Mouse (Mus musculus): ENCODE measurements around the gene Sez6l2. TPM values are rescaled to one million over a fixed set of nuclear protein-coding genes. Genes with fewer than 3 reads are reported as not detected.

Gene Sez6l2
- polyA plus RNA-seq, 1 experiment from 2014 or later, result 30.6 TPM

GRCm38 (mm10) chr7:126950647-126951615 lies 568 bp downstream of the Sez6l2 start:
- peak; percentile 7; the same call in 1 of the 2 replicates for ATAC-seq
- Histone ChIP-seq H3K27ac (ENCODE audit: low read length) (peak overlapping the region; percentile 87), H3K4me3 (replicated peaks; ENCODE audit: low read length) (peak overlapping the region; percentile 62), H3K36me3 (ENCODE audit: control insufficient read depth, insufficient read depth) (peaks cover 6% of the 10 kb centered on the region; the same call in 1 of the 2 replicates), H3K9me3 (ENCODE audit: control insufficient read depth, low read length) (no peaks in the 10 kb centered on the region), H3K9ac (replicated peaks; ENCODE audit: low read depth, low read length) (peak overlapping the region; percentile 76), H3K4me2 (ENCODE audit: low read length) (peak overlapping the region; percentile 89), H3K27me3 (replicated peaks; ENCODE audit: control insufficient read depth, insufficient read depth, low read length) (0 out of 2 replicates have a peak, but pooled peaks cover 2% of the 10 kb centered on the region), H3K4me1 (replicated peaks; ENCODE audit: control insufficient read depth, insufficient read depth, low read length) (peaks cover 39% of the 10 kb centered on the region)
- WGBS, result 3% methylated on average over 26 of the region's 26 CpGs

- ATAC-seq, result no peak
- peak overlapping the region; percentile 62 for H3K4me3 ChIP-seq (replicated peaks; ENCODE audit: low read length)
- peaks cover 4% of the 10 kb centered on the region; the same call in 1 of the 2 replicates for H3K36me3 ChIP-seq (ENCODE audit: control insufficient read depth, insufficient read depth)
- no peaks in the 10 kb centered on the region for H3K9me3 ChIP-seq (ENCODE audit: control insufficient read depth, low read length)
- H3K27ac ChIP-seq (ENCODE audit: low read length), result no peak overlapping the region
- H3K27me3 ChIP-seq (replicated peaks; ENCODE audit: control insufficient read depth, insufficient read depth, low read length), result 0 out of 2 replicates have a peak, but pooled peaks cover 2% of the 10 kb centered on the region
- 24% methylated on average over 4 of the region's 4 CpGs for WGBS
- H3K4me2 ChIP-seq (ENCODE audit: low read length), result peak overlapping the region; percentile 89
- H3K4me1 ChIP-seq (replicated peaks; ENCODE audit: control insufficient read depth, insufficient read depth, low read length), result peaks cover 39% of the 10 kb centered on the region
- peak overlapping the region; percentile 76 for H3K9ac ChIP-seq (replicated peaks; ENCODE audit: low read depth, low read length)
These were observed 1.4 kb downstream of the Sez6l2 start for GRCm38 (mm10) chr7:126951741-126952140.

DNA sequence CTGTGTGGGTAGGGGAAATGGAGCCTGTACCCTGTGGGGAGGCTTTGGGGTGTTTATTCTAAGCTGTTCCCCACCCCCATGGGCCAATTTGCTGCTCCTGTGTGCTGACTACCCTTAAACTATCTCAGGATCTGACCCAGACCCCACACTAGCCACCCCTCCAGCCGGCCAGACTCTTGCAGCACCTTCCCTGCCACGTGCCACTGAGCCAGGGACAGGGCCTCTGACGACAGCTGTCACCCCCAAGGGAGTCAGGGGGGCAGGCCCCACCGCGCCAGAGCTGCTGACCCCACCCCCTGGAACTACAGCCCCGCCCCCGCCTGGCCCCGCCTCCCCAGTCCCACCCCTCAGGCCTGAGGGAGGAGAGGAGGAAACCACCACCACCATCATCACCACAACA lies 2.3 kb downstream of the Sez6l2 start:
- Histone ChIP-seq H3K36me3 (ENCODE audit: control insufficient read depth, insufficient read depth) (peaks cover 4% of the 10 kb centered on the region; the same call in 1 of the 2 replicates), H3K27ac (ENCODE audit: low read length) (no peak overlapping the region), H3K9me3 (ENCODE audit: control insufficient read depth, low read length) (no peaks in the 10 kb centered on the region), H3K4me1 (replicated peaks; ENCODE audit: control insufficient read depth, insufficient read depth, low read length) (peaks cover 38% of the 10 kb centered on the region), H3K9ac (replicated peaks; ENCODE audit: low read depth, low read length) (peak overlapping the region; percentile 33), H3K4me3 (replicated peaks; ENCODE audit: low read length) (0 out of 2 replicates have a peak overlapping the region, but pooled peaks have one; percentile 62), H3K4me2 (ENCODE audit: low read length) (peak overlapping the region; percentile 89), H3K27me3 (replicated peaks; ENCODE audit: control insufficient read depth, insufficient read depth, low read length) (0 out of 2 replicates have a peak, but pooled peaks cover 2% of the 10 kb centered on the region)
- no peak for ATAC-seq
- WGBS, result 5% methylated on average over 8 of the region's 8 CpGs

GRCm38 (mm10) chr7:126955125-126955524 lies 4.8 kb downstream of the Sez6l2 start:
- Histone ChIP-seq H3K4me3 (replicated peaks; ENCODE audit: low read length) (no peak overlapping the region), H3K36me3 (ENCODE audit: control insufficient read depth, insufficient read depth) (peaks cover 7% of the 10 kb centered on the region), H3K27me3 (replicated peaks; ENCODE audit: control insufficient read depth, insufficient read depth, low read length) (0 out of 2 replicates have a peak, but pooled peaks cover 2% of the 10 kb centered on the region), H3K4me2 (ENCODE audit: low read length) (no peak overlapping the region), H3K9me3 (ENCODE audit: control insufficient read depth, low read length) (no peaks in the 10 kb centered on the region), H3K27ac (ENCODE audit: low read length) (no peak overlapping the region), H3K4me1 (replicated peaks; ENCODE audit: control insufficient read depth, insufficient read depth, low read length) (peaks cover 23% of the 10 kb centered on the region), H3K9ac (replicated peaks; ENCODE audit: low read depth, low read length) (no peak overlapping the region)
- WGBS, result 52% methylated on average over 3 of the region's 3 CpGs
- no peak for ATAC-seq

DNA sequence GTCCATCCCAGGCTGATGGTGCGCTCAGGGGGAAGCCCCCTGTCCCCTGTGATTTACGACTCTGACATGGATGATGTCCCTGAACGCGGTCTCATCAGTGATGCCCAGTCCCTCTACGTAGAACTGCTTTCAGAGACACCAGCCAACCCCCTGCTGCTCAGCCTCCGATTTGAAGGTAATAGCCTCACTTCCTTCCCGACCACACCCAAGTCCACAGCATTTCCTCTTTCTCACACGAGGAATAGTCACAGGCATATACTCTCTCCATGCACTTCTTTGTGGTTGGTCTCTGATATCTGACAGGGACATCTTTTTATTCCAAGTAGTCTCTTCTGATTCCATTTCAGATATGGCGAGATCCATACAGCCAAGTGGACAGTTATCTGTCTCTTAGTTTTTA lies 9.4 kb downstream of the Sez6l2 start:
- ATAC-seq, result no peak
- no peaks in the 10 kb centered on the region for H3K4me1 ChIP-seq (replicated peaks; ENCODE audit: control insufficient read depth, insufficient read depth, low read length)
- H3K36me3 ChIP-seq (ENCODE audit: control insufficient read depth, insufficient read depth), result peaks cover 10% of the 10 kb centered on the region
- no peak overlapping the region for H3K27ac ChIP-seq (ENCODE audit: low read length)
- no peak overlapping the region for H3K9ac ChIP-seq (replicated peaks; ENCODE audit: low read depth, low read length)
- 0 out of 2 replicates have a peak, but pooled peaks cover 8% of the 10 kb centered on the region for H3K27me3 ChIP-seq (replicated peaks; ENCODE audit: control insufficient read depth, insufficient read depth, low read length)
- H3K4me2 ChIP-seq (ENCODE audit: low read length), result no peak overlapping the region
- WGBS, result 79% methylated on average over 9 of the region's 9 CpGs
- H3K9me3 ChIP-seq (ENCODE audit: control insufficient read depth, low read length), result no peaks in the 10 kb centered on the region
- H3K4me3 ChIP-seq (replicated peaks; ENCODE audit: low read length), result no peak overlapping the region

DNA sequence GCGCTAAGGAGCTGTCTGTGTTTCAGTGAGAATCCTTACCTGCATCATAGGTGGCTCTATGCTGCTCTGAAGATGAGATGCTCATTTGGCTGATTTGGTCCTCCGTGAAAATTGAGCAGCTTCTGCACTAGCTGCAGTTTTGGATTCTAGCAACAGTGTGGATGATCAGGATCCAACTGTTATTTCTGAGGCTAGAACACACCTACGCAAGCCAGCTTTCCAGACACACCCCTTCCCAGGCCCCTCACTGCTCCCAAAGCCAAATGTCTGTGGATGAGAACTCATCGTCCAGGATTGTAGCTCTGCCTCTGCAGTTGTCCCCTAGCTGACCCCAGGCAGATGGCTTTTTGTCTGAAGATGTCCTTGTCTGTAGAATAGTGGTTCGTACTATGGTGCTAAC lies 10.7 kb downstream of the Sez6l2 start:
- no peaks in the 10 kb centered on the region for H3K4me1 ChIP-seq (replicated peaks; ENCODE audit: control insufficient read depth, insufficient read depth, low read length)
- no peak overlapping the region for H3K27ac ChIP-seq (ENCODE audit: low read length)
- H3K9me3 ChIP-seq (ENCODE audit: control insufficient read depth, low read length), result no peaks in the 10 kb centered on the region
- H3K36me3 ChIP-seq (ENCODE audit: control insufficient read depth, insufficient read depth), result peaks cover 10% of the 10 kb centered on the region
- H3K4me2 ChIP-seq (ENCODE audit: low read length), result no peak overlapping the region
- 87% methylated on average over 5 of the region's 5 CpGs for WGBS
- H3K9ac ChIP-seq (replicated peaks; ENCODE audit: low read depth, low read length), result no peak overlapping the region
- no peak overlapping the region for H3K4me3 ChIP-seq (replicated peaks; ENCODE audit: low read length)
- no peak for ATAC-seq
- H3K27me3 ChIP-seq (replicated peaks; ENCODE audit: control insufficient read depth, insufficient read depth, low read length), result 0 out of 2 replicates have a peak, but pooled peaks cover 8% of the 10 kb centered on the region

DNA sequence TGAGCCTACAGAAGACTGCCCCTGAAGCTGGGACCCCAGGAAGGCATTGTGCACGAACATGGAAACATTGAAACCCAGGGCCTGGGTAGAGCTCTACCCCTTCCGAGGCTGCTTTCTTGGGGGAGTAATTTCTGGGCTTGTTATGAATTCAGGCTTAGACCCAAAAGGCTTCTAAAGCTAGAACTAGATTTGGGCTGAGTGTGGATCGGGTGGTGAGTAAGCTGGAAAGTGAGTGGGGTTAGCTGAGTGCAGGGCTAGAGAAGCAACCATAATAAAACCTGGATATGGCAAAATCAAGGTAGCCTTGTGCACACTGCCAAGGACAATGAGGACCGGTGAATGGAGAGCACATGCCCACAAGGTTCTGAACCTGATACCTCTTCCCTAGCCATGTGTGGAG lies 11.6 kb downstream of the Sez6l2 start:
- H3K4me2 ChIP-seq (ENCODE audit: low read length), result no peak overlapping the region
- no peak for ATAC-seq
- H3K27ac ChIP-seq (ENCODE audit: low read length), result no peak overlapping the region
- 0 out of 2 replicates have a peak, but pooled peaks cover 8% of the 10 kb centered on the region for H3K27me3 ChIP-seq (replicated peaks; ENCODE audit: control insufficient read depth, insufficient read depth, low read length)
- peaks cover 11% of the 10 kb centered on the region for H3K36me3 ChIP-seq (ENCODE audit: control insufficient read depth, insufficient read depth)
- H3K9me3 ChIP-seq (ENCODE audit: control insufficient read depth, low read length), result no peaks in the 10 kb centered on the region
- no peak overlapping the region for H3K9ac ChIP-seq (replicated peaks; ENCODE audit: low read depth, low read length)
- 90% methylated on average over 4 of the region's 4 CpGs for WGBS
- H3K4me3 ChIP-seq (replicated peaks; ENCODE audit: low read length), result no peak overlapping the region
- H3K4me1 ChIP-seq (replicated peaks; ENCODE audit: control insufficient read depth, insufficient read depth, low read length), result no peaks in the 10 kb centered on the region

DNA sequence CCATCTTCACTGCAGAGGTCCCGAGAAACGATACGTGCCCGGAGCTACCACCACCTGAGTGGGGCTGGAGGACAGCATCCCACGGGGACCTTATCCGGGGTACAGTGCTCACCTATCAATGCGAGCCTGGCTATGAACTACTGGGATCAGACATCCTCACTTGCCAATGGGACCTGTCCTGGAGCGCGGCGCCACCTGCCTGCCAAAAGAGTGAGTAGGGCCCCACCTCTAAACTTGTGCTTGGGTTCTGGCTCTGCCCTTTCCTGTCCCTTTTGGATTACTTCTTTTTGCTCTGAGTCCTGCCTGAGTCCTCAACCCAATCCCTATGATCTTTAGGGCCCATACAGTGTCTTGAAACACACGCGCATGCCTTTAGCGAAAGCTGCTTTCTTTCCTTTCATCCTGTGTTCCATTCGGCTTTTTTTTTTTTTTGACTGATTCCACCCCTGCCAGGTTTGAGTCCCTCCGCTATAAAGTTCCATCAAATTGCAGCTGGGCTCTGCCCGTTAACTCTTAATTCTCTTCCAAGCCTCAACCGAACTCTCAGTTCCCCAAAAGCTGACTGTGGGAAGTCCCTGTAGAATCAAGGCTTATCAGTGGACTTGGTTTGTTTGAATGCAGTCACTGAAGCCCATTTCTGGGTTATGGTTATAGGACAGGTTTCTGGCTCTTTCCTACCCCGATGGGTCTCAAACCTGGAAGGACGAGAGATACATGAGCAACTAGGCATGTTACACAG lies 13.4 kb downstream of the Sez6l2 start:
- no peaks in the 10 kb centered on the region for H3K4me1 ChIP-seq (replicated peaks; ENCODE audit: control insufficient read depth, insufficient read depth, low read length)
- 0 out of 2 replicates have a peak, but pooled peaks cover 8% of the 10 kb centered on the region for H3K27me3 ChIP-seq (replicated peaks; ENCODE audit: control insufficient read depth, insufficient read depth, low read length)
- no peak overlapping the region for H3K27ac ChIP-seq (ENCODE audit: low read length)
- peaks cover 17% of the 10 kb centered on the region for H3K36me3 ChIP-seq (ENCODE audit: control insufficient read depth, insufficient read depth)
- ATAC-seq, result no peak
- no peak overlapping the region for H3K4me3 ChIP-seq (replicated peaks; ENCODE audit: low read length)
- H3K9ac ChIP-seq (replicated peaks; ENCODE audit: low read depth, low read length), result no peak overlapping the region
- WGBS, result 25% methylated on average over 19 of the region's 19 CpGs
- no peaks in the 10 kb centered on the region for H3K9me3 ChIP-seq (ENCODE audit: control insufficient read depth, low read length)
- no peak overlapping the region for H3K4me2 ChIP-seq (ENCODE audit: low read length)

- H3K36me3 ChIP-seq (ENCODE audit: control insufficient read depth, insufficient read depth), result peaks cover 12% of the 10 kb centered on the region
- H3K9me3 ChIP-seq (ENCODE audit: control insufficient read depth, low read length), result no peaks in the 10 kb centered on the region
- no peak overlapping the region for H3K4me2 ChIP-seq (ENCODE audit: low read length)
- H3K4me3 ChIP-seq (replicated peaks; ENCODE audit: low read length), result no peak overlapping the region
- no peaks in the 10 kb centered on the region for H3K4me1 ChIP-seq (replicated peaks; ENCODE audit: control insufficient read depth, insufficient read depth, low read length)
- no peak overlapping the region for H3K27ac ChIP-seq (ENCODE audit: low read length)
- 45% methylated on average over 3 of the region's 3 CpGs for WGBS
- ATAC-seq, result no peak
- H3K9ac ChIP-seq (replicated peaks; ENCODE audit: low read depth, low read length), result no peak overlapping the region
- H3K27me3 ChIP-seq (replicated peaks; ENCODE audit: control insufficient read depth, insufficient read depth, low read length), result 0 out of 2 replicates have a peak, but pooled peaks cover 8% of the 10 kb centered on the region
These were observed 15.2 kb downstream of the Sez6l2 start for GRCm38 (mm10) chr7:126965568-126965967.
